Mouse (Mus musculus): ENCODE measurements around the gene Prune2. TPM values are rescaled to one million over a fixed set of nuclear protein-coding genes. Genes with fewer than 3 reads are reported as not detected.

Prune2 gene
- polyA plus RNA-seq, 1 experiment: 37.2 TPM

DNA sequence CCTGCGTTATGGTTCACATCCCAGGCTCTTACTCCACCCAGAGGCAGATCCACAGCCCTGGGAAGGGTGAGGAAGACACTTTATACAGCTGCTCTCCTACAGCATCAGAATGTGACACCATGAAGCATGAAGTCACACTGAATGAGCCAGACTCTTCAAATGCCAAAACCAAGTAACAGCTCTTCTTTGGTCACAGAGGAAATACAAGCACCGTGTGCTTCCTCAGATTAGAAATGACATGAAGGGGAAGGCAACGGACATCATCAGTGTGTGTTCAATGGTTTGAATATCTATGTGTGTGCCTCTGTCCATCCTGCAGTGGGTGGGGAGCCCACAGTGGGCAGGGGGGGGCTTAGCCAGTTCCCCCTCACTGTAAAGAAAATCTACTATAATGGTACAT, 76.4 kb downstream of the Prune2 start:
- Histone ChIP-seq H3K4me3 (ENCODE audit: insufficient read depth, low read length) (no peak overlapping the region), H3K27ac (ENCODE audit: insufficient read depth, low read length) (no peak overlapping the region), H3K4me1 (ENCODE audit: control insufficient read depth, insufficient read depth, low read length) (no peaks in the 10 kb centered on the region)
- TF ChIP-seq CTCF (IDR thresholded peaks at IDR 0.05; ENCODE audit: extremely low read depth, insufficient read depth, low read length) (no peak), POLR2A (IDR thresholded peaks at IDR 0.05; ENCODE audit: extremely low read depth, insufficient read depth, low read length) (no peak)

- no peak for TF ChIP-seq POLR2A (IDR thresholded peaks at IDR 0.05; ENCODE audit: extremely low read depth, insufficient read depth, low read length)
- TF ChIP-seq CTCF (IDR thresholded peaks at IDR 0.05; ENCODE audit: extremely low read depth, insufficient read depth, low read length): no peak
- Histone ChIP-seq H3K27ac (ENCODE audit: insufficient read depth, low read length) (no peak overlapping the region), H3K4me3 (ENCODE audit: insufficient read depth, low read length) (no peak overlapping the region), H3K4me1 (ENCODE audit: control insufficient read depth, insufficient read depth, low read length) (no peaks in the 10 kb centered on the region)
These were observed 91.0 kb downstream of the Prune2 start for GRCm38 (mm10) chr19:17046961-17047360.

GRCm38 (mm10) chr19:17055892-17056291, 100.0 kb downstream of the Prune2 start:
- TF ChIP-seq CTCF (IDR thresholded peaks at IDR 0.05; ENCODE audit: extremely low read depth, insufficient read depth, low read length) (no peak), POLR2A (IDR thresholded peaks at IDR 0.05; ENCODE audit: extremely low read depth, insufficient read depth, low read length) (no peak)
- Histone ChIP-seq H3K4me3 (ENCODE audit: insufficient read depth, low read length) (no peak overlapping the region), H3K27ac (ENCODE audit: insufficient read depth, low read length) (no peak overlapping the region), H3K4me1 (ENCODE audit: control insufficient read depth, insufficient read depth, low read length) (no peaks in the 10 kb centered on the region)

- H3K4me3 ChIP-seq (ENCODE audit: insufficient read depth, low read length): no peak overlapping the region
- H3K4me1 ChIP-seq (ENCODE audit: control insufficient read depth, insufficient read depth, low read length): no peaks in the 10 kb centered on the region
- TF ChIP-seq CTCF (IDR thresholded peaks at IDR 0.05; ENCODE audit: extremely low read depth, insufficient read depth, low read length) (no peak), POLR2A (IDR thresholded peaks at IDR 0.05; ENCODE audit: extremely low read depth, insufficient read depth, low read length) (no peak)
- no peak overlapping the region for H3K27ac ChIP-seq (ENCODE audit: insufficient read depth, low read length)
These were observed 104.2 kb downstream of the Prune2 start for GRCm38 (mm10) chr19:17060106-17060505.

DNA sequence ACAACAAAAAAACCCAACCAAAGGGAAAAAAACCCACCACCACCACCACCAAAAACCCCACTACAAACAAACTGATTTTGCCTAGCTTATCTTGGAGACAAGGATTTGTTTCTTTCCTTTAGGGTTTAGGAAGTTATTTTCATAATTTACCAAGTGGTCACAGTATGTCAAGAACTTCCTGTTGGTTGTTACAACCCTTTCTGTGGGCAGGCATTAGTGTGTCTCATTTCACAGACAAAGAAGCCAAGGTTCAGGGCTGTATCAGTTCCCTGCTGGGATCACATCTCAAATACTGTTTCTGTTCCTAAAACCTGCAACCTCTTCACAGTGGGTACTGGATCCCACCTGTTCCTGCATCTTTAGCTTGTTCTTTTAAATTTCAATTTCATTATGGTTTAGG, 108.5 kb downstream of the Prune2 start:
- TF ChIP-seq POLR2A (IDR thresholded peaks at IDR 0.05; ENCODE audit: extremely low read depth, insufficient read depth, low read length) (no peak), CTCF (IDR thresholded peaks at IDR 0.05; ENCODE audit: extremely low read depth, insufficient read depth, low read length) (no peak)
- no peaks in the 10 kb centered on the region for H3K4me1 ChIP-seq (ENCODE audit: control insufficient read depth, insufficient read depth, low read length)
- no peak overlapping the region for H3K4me3 ChIP-seq (ENCODE audit: insufficient read depth, low read length)
- no peak overlapping the region for H3K27ac ChIP-seq (ENCODE audit: insufficient read depth, low read length)

DNA sequence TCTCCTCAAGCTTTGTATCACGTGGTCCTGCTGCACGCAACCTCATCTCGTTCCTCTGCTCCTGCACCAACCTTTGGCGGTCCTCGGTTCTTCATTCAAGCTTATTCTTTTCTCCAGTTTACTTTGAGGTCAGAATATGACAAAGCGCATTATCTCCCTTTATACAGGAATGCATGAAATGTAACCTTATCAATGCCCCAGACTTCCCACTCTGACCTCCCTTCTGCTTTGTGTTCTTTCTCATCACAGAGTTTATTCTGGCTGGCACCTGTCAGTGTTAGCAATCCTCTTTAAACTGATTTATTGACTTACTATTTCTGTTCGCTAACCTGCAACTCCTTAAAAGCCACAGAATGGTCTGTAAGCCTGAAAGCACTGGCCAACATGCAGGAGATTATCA, 113.1 kb downstream of the Prune2 start:
- Histone ChIP-seq H3K4me1 (ENCODE audit: control insufficient read depth, insufficient read depth, low read length) (no peaks in the 10 kb centered on the region), H3K4me3 (ENCODE audit: insufficient read depth, low read length) (no peak overlapping the region), H3K27ac (ENCODE audit: insufficient read depth, low read length) (no peak overlapping the region)
- TF ChIP-seq CTCF (IDR thresholded peaks at IDR 0.05; ENCODE audit: extremely low read depth, insufficient read depth, low read length) (no peak), POLR2A (IDR thresholded peaks at IDR 0.05; ENCODE audit: extremely low read depth, insufficient read depth, low read length) (no peak)

DNA sequence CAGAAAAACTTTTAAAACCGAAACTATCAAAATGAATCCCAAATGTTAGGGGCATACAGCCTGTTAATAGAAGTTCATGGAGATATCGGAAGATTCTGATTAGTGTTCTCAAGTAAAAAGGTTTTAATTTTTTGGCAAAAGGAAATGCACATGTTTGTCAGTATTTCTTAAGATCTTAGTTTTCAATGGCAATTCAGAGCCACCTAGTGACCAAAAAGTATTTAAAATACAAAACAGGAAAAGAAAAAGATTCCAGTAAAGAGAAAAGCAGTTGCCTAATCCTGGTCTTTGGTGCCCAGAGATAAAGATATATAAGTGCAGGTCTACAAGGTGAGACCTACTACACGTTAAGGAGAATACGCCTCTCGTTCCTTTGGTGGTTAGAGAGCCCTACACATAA, 115.3 kb downstream of the Prune2 start:
- H3K27ac ChIP-seq (ENCODE audit: insufficient read depth, low read length): no peak overlapping the region
- TF ChIP-seq CTCF (IDR thresholded peaks at IDR 0.05; ENCODE audit: extremely low read depth, insufficient read depth, low read length) (no peak), POLR2A (IDR thresholded peaks at IDR 0.05; ENCODE audit: extremely low read depth, insufficient read depth, low read length) (no peak)
- H3K4me3 ChIP-seq (ENCODE audit: insufficient read depth, low read length): no peak overlapping the region
- no peaks in the 10 kb centered on the region for H3K4me1 ChIP-seq (ENCODE audit: control insufficient read depth, insufficient read depth, low read length)

- H3K4me1 ChIP-seq (ENCODE audit: control insufficient read depth, insufficient read depth, low read length): no peaks in the 10 kb centered on the region
- TF ChIP-seq CTCF (IDR thresholded peaks at IDR 0.05; ENCODE audit: extremely low read depth, insufficient read depth, low read length) (no peak), POLR2A (IDR thresholded peaks at IDR 0.05; ENCODE audit: extremely low read depth, insufficient read depth, low read length) (no peak)
- H3K27ac ChIP-seq (ENCODE audit: insufficient read depth, low read length): no peak overlapping the region
- H3K4me3 ChIP-seq (ENCODE audit: insufficient read depth, low read length): no peak overlapping the region
These were observed 116.3 kb downstream of the Prune2 start for GRCm38 (mm10) chr19:17072245-17072644.

DNA sequence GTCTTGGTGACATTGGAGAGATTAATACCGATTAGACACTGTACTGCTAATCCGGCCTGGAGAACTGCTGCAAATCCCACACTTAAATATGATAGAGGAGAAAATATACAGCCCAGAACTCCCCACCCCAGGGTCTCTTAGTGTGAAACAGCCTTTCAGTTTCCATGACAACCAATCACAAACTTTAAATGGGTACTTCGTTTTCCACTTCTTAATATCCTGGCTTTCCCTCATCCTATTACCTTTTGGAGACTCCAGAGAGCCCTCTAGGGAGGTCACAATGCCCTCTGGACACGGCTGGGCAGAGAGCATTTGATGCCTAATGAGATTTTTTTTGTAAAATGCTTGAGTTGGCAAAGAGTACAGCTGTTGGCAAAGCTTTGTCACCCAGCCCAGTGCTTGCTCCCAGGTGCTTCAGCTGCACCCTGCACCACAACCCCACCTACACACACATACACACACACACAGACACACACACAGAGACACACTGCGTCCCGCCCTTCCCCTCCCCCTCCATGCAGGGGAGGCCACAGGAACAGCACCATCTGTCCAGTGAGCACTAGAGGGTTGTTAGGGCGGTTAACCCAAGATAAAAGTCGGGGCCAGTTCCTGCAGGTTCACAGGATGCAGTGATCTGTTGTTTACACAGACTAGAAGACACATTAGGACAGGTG, 122.9 kb downstream of the Prune2 start:
- TF ChIP-seq POLR2A (IDR thresholded peaks at IDR 0.05; ENCODE audit: extremely low read depth, insufficient read depth, low read length) (no peak), CTCF (IDR thresholded peaks at IDR 0.05; ENCODE audit: extremely low read depth, insufficient read depth, low read length) (no peak)
- no peaks in the 10 kb centered on the region for H3K4me1 ChIP-seq (ENCODE audit: control insufficient read depth, insufficient read depth, low read length)
- H3K27ac ChIP-seq (ENCODE audit: insufficient read depth, low read length): no peak overlapping the region
- no peak overlapping the region for H3K4me3 ChIP-seq (ENCODE audit: insufficient read depth, low read length)

DNA sequence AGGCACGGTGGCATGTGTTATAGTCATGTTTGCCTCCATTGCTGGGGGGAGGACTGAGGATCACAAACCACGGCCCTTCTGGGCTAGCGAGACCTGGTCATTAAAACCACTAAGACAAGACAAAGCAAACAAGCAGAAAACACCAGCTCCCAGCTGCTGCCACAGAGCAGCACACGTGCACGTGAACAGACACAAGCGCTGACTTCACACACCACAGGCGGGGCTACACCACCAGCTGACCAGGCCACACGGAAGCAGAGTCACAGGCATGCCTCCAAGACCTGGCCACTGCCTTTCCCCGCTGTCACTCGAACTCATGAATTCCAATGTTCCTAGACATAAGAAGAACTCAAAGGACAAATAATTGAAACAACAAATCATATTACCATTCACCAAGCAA, 125.5 kb downstream of the Prune2 start:
- TF ChIP-seq CTCF (IDR thresholded peaks at IDR 0.05; ENCODE audit: extremely low read depth, insufficient read depth, low read length) (no peak), POLR2A (IDR thresholded peaks at IDR 0.05; ENCODE audit: extremely low read depth, insufficient read depth, low read length) (no peak)
- Histone ChIP-seq H3K4me1 (ENCODE audit: control insufficient read depth, insufficient read depth, low read length) (no peaks in the 10 kb centered on the region), H3K4me3 (ENCODE audit: insufficient read depth, low read length) (no peak overlapping the region), H3K27ac (ENCODE audit: insufficient read depth, low read length) (no peak overlapping the region)
